Mouse (Mus musculus): ENCODE measurements around the gene Tyro3.

DNA sequence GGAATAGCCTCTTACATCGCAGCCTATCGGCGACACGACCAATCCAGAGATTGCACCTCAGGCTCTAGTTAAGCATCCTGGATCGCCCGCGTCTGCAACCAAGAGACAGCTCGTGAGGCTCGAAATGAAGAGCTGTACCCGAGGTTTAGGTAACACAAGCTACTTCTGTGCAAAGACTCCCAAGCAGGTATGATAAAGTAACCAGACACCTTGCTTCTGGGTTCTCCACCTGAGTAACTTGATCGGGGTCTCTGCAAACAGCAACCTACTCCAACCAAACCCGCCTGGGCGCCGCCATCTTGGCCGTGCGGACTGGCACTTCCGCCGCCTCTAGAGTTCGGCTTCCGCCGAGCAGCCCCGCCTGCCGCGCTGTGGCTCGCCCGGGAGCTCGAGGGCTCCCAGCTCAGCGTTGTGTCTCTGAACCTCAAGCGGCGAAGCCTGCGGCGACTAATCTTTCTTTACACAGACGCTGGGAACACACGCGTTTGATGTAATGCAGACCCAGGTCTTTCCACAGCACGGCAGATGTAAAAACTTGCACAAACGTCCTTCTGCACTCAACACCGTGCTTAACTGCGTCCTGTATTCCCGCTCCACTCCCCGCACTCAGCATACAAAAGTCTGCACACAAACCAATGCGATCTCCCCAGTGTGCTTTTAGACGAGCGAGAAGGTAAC lies 10.2 kb upstream of the Tyro3 start, which contains the start of gene Rpap1:
- peak; percentile 71 for TF ChIP-seq POLR2A (IDR thresholded peaks at IDR 0.05; ENCODE audit: low read depth, low read length)
- TF ChIP-seq CTCF (conservative IDR thresholded peaks at IDR 0.05; ENCODE audit: insufficient read depth, insufficient read length, low read depth, low read length), result no peak
